Mouse (Mus musculus) embryo, embryonic 10.5 days (tissue): ENCODE measurements around the gene Zswim1.
A peak's percentile ranks its signal among the peaks of the same experiment; 100 is the strongest.

Experiments used
- DNase-seq: peaks from one replicate; pipeline ENCODE4 v3.0.0-alpha.2; 2015; ENCODE audit warnings: low spot score

The Zswim1 gene

GRCm38 (mm10) chr2:164793236-164793635, 29.2 kb upstream of the Zswim1 start:
- peak; percentile 77 for DNase-seq

GRCm38 (mm10) chr2:164793772-164794171, 28.7 kb upstream of the Zswim1 start:
- DNase-seq: peak; percentile 27

- DNase-seq: peak; percentile 93
These were observed 28.2 kb upstream of the Zswim1 start for GRCm38 (mm10) chr2:164794293-164794692.

GRCm38 (mm10) chr2:164795868-164796267, 26.6 kb upstream of the Zswim1 start:
- no peak for DNase-seq

- DNase-seq: peak; percentile 33
These were observed 23.9 kb upstream of the Zswim1 start for GRCm38 (mm10) chr2:164798554-164798953.

- DNase-seq: no peak
These were observed 22.1 kb upstream of the Zswim1 start for GRCm38 (mm10) chr2:164800252-164801004.

GRCm38 (mm10) chr2:164803201-164803920, 19.1 kb upstream of the Zswim1 start:
- no peak for DNase-seq

GRCm38 (mm10) chr2:164803921-164804313, 18.6 kb upstream of the Zswim1 start:
- DNase-seq: no peak

GRCm38 (mm10) chr2:164804533-164805331, 17.8 kb upstream of the Zswim1 start, which contains the start of the genes Acot8 and Zswim3:
Gene Acot8 (minus strand): TSS chr2:164804882.
Gene Zswim3 (plus strand): TSS chr2:164805098.
- peak; percentile 99 for DNase-seq

- no peak for DNase-seq
These were observed 17.2 kb upstream of the Zswim1 start for GRCm38 (mm10) chr2:164805332-164805718.

- DNase-seq: no peak
These were observed 15.9 kb upstream of the Zswim1 start for GRCm38 (mm10) chr2:164806614-164807013.

GRCm38 (mm10) chr2:164813557-164813956, 8.9 kb upstream of the Zswim1 start:
- no peak for DNase-seq

GRCm38 (mm10) chr2:164815348-164815747, 7.1 kb upstream of the Zswim1 start:
- DNase-seq: no peak

GRCm38 (mm10) chr2:164815821-164816220, 6.7 kb upstream of the Zswim1 start:
- no peak for DNase-seq

GRCm38 (mm10) chr2:164817206-164817605, 5.3 kb upstream of the Zswim1 start:
- no peak for DNase-seq

GRCm38 (mm10) chr2:164817703-164818102, 4.8 kb upstream of the Zswim1 start:
- peak; percentile 57 for DNase-seq

- no peak for DNase-seq
These were observed 1.4 kb upstream of the Zswim1 start for GRCm38 (mm10) chr2:164821060-164821459.

GRCm38 (mm10) chr2:164823181-164823585, 697 bp downstream of the Zswim1 start:
- DNase-seq: peak; percentile 77

- DNase-seq: no peak
These were observed 1.5 kb downstream of the Zswim1 start for GRCm38 (mm10) chr2:164823969-164824368.

- no peak for DNase-seq
These were observed 3.0 kb downstream of the Zswim1 start for GRCm38 (mm10) chr2:164825521-164825920.

GRCm38 (mm10) chr2:164827146-164827850, 4.8 kb downstream of the Zswim1 start:
- no peak for DNase-seq

- DNase-seq: no peak
These were observed 6.0 kb downstream of the Zswim1 start, which contains the start of gene Spata25 for GRCm38 (mm10) chr2:164828437-164828836. Gene Spata25 (minus strand): TSS chr2:164828537.
